Mouse (Mus musculus) heart, adult 2 months (tissue): ENCODE measurements around the gene Bmp2k.

ENCODE experiments used
- CTCF ChIP-seq: fragments of 200-600 bp; IDR thresholded peaks from 2 replicates; pipeline ENCODE4 v1.8.1; 2022; ENCODE audit warnings: antibody characterized with exemption, mild to moderate bottlenecking, moderate library complexity
- POLR2A ChIP-seq: fragments of 200-500 bp; IDR thresholded peaks from 2 replicates; pipeline ENCODE4 v1.6.1; 2011; ENCODE audit warnings: mild to moderate bottlenecking, low read depth, low read length, control low read depth; ENCODE audit not compliant: insufficient read depth

GRCm38 (mm10) chr5:96951493-96952105 lies 45.9 kb upstream of the Bmp2k start:
- TF ChIP-seq CTCF (no peak), POLR2A (no peak)
